Mouse (Mus musculus) kidney, adult 8-10 months (tissue): ENCODE data around the gene Lilra5.
"Not testable (repeated sequence)": the region's sequence is repeated elsewhere in the genome, so short reads cannot be mapped to it uniquely, and the experiment has no call there.

Source experiments
- DNase-seq, 2 experiments: peaks; one replicate each; pipeline ENCODE4 v3.0.0; 2022

Lilra5 gene

GRCm38 (mm10) chr7:4237454-4237853 is at the start of gene Lilra5:
TSS of gene Lilra5 (plus strand) at chr7:4237754.
- DNase-seq = no peak

- DNase-seq = no peak
Observed at GRCm38 (mm10) chr7:4207126-4207525, 30.4 kb upstream of the Lilra5 start.

- DNase-seq = no peak
Observed at GRCm38 (mm10) chr7:4208626-4209025, 28.9 kb upstream of the Lilra5 start.

GRCm38 (mm10) chr7:4213436-4213835 is 24.1 kb upstream of the Lilra5 start:
- not testable (repeated sequence) for DNase-seq

GRCm38 (mm10) chr7:4215396-4215795 is 22.2 kb upstream of the Lilra5 start:
- DNase-seq = no peak

GRCm38 (mm10) chr7:4215805-4216204 is 21.7 kb upstream of the Lilra5 start:
- DNase-seq = no peak

- DNase-seq = no peak
Observed at GRCm38 (mm10) chr7:4235536-4235935, 2.0 kb upstream of the Lilra5 start.

- DNase-seq = no peak
Observed at GRCm38 (mm10) chr7:4239038-4239721, 1.6 kb downstream of the Lilra5 start.

- peak in 1 of 2 experiments; percentile 21 for DNase-seq
Observed at GRCm38 (mm10) chr7:4251211-4251610, 13.7 kb downstream of the Lilra5 start.

- not testable (repeated sequence) for DNase-seq
Observed at GRCm38 (mm10) chr7:4256060-4256459, 18.5 kb downstream of the Lilra5 start.

- DNase-seq = not testable (repeated sequence)
Observed at GRCm38 (mm10) chr7:4260521-4260920, 23.0 kb downstream of the Lilra5 start.

GRCm38 (mm10) chr7:4272106-4272505 is 34.6 kb downstream of the Lilra5 start:
- DNase-seq = not testable (repeated sequence)

GRCm38 (mm10) chr7:4273874-4274273 is 36.3 kb downstream of the Lilra5 start:
- DNase-seq = not testable (repeated sequence)

GRCm38 (mm10) chr7:4275500-4275899 is 37.9 kb downstream of the Lilra5 start:
- DNase-seq = not testable (repeated sequence)

GRCm38 (mm10) chr7:4292638-4293037 is 55.1 kb downstream of the Lilra5 start:
- no peak for DNase-seq
